Mouse (Mus musculus) liver, embryonic 11.5 days (tissue): Measurements from ENCODE around the gene Kifc5b. TPM values are rescaled to one million over a fixed set of nuclear protein-coding genes. Genes with fewer than 3 reads are reported as not detected.

Source experiments
- ATAC-seq: fragments of 200-750 bp; cut with Nextera tagmentation; replicated peaks from 2 replicates; pipeline ENCODE4 v1.8.0; 2017; ENCODE audit warnings: moderate number of reproducible peaks, mild to moderate bottlenecking, moderate TSS enrichment, moderate library complexity; ENCODE audit not compliant: low FRiP score
- DNase-seq: peaks from one replicate; pipeline ENCODE4 v3.0.0-alpha.2; 2017; ENCODE audit warnings: low spot score
- H3K27ac ChIP-seq: fragments of 300-500 bp; sonication (generic); 2 replicates; pipeline ENCODE4 v1.5.1; 2014; ENCODE audit warnings: mild to moderate bottlenecking, low read depth, low read length, control low read depth
- H3K27me3 ChIP-seq: fragments of 300-500 bp; sonication (generic); replicated peaks from 2 replicates; pipeline ENCODE4 v1.6.1; 2014; ENCODE audit warnings: low read length, mixed read lengths; ENCODE audit not compliant: control insufficient read depth, insufficient read depth
- H3K36me3 ChIP-seq: fragments of 300-500 bp; sonication (generic); 2 replicates; pipeline ENCODE4 v1.6.1; 2014; ENCODE audit warnings: mild to moderate bottlenecking, low read length, moderate library complexity, mixed read lengths; ENCODE audit not compliant: control insufficient read depth, insufficient read depth
- H3K4me1 ChIP-seq: fragments of 300-500 bp; sonication (generic); replicated peaks from 2 replicates; pipeline ENCODE4 v1.6.1; 2014; ENCODE audit warnings: low read length, mixed read lengths; ENCODE audit not compliant: control insufficient read depth, insufficient read depth
- H3K4me2 ChIP-seq: fragments of 300-500 bp; sonication (generic); 2 replicates; pipeline ENCODE4 v1.6.1; 2014; ENCODE audit warnings: mild to moderate bottlenecking, control low read depth, moderate library complexity
- H3K4me3 ChIP-seq: fragments of 300-500 bp; sonication (generic); 2 replicates; pipeline ENCODE4 v1.5.1; 2014; ENCODE audit warnings: low read depth, low read length, control low read depth
- H3K9ac ChIP-seq: fragments of 300-500 bp; sonication (generic); 2 replicates; pipeline ENCODE4 v1.6.1; 2014; ENCODE audit warnings: low read depth, low read length, control low read depth
- H3K9me3 ChIP-seq: fragments of 300-500 bp; sonication (generic); 2 replicates; pipeline ENCODE4 v1.6.1; 2016; ENCODE audit warnings: low read length, inconsistent platforms, mixed read lengths; ENCODE audit not compliant: control insufficient read depth
- WGBS: fragments of 180-500 bp; shearing (Covaris S2); extraction: QIAGEN DNeasy Blood & Tissue Kit; methylation state at CpG from one replicate; pipeline ENCODE4 v1.1.7; 2014; 5-methylcytosine and 5-hydroxymethylcytosine counted together
- polyA plus RNA-seq: library from polyadenylated mRNA; unstranded; fragments of >200 nt; fragmentation: Nextera tagmentation; extraction: Ambion mirVana; gene quantifications from 2 replicates; pipeline ENCODE4 v1.2.1, GENCODE M21; 2014

Kifc5b gene
- polyA plus RNA-seq, 1 experiment from 2014 or later: 8.6 TPM

DNA sequence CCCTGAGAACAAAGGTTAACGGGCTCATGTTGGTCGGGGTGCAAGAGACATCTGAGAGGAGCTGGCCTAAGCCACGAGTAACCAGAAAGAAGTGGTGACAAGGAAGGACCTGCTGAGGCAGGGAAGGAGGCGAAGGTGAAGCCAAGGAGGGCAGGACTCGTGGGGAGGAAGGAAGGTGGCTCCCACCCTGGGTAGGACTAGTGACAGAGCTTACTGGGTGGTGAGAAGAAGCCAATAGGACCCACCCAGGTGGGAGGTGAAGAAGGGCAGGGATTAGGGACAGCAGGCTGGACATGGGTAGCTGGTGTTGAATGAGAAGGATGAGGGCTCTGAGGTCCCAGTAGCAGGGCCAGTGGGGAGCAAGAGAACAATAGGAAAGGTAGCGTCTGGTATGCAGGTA is 36.3 kb downstream of the Kifc5b start:
- DNase-seq (no peak), ATAC-seq (no peak)
- peak overlapping the region; percentile 67 for H3K4me2 ChIP-seq
- 0 out of 2 replicates have a peak, but pooled peaks cover 3% of the 10 kb centered on the region for H3K27me3 ChIP-seq
- H3K4me3 ChIP-seq: no peak overlapping the region
- H3K4me1 ChIP-seq: peaks cover 66% of the 10 kb centered on the region
- H3K36me3 ChIP-seq: peaks cover 2% of the 10 kb centered on the region; the same call in 1 of the 2 replicates
- no peak overlapping the region for H3K27ac ChIP-seq
- no peak overlapping the region for H3K9ac ChIP-seq
- no peaks in the 10 kb centered on the region for H3K9me3 ChIP-seq
- WGBS: 38% methylated on average over 6 of the region's 6 CpGs

DNA sequence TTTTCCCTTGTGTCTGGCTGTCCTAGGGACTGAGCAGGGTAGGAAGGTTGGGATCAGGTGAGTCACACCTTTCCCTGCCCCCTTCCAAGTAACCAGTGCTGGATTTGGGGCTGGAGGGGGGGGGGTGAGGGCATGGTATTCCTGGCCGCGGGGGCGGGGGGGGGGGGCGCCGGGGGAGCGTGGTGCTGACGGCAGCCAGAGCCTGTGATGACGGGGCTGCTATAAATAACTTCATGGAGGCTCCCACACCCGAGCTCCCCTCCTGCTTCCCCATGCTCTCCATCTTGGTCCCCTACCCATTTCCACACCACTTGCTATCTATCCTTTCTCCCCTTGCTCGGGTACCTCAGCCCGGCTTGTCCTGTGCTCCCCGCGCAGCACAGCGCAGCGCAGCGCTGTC is 36.8 kb downstream of the Kifc5b start:
- Histone ChIP-seq H3K4me2 (peak overlapping the region; percentile 67), H3K27me3 (0 out of 2 replicates have a peak, but pooled peaks cover 3% of the 10 kb centered on the region), H3K36me3 (peaks cover 2% of the 10 kb centered on the region; the same call in 1 of the 2 replicates), H3K27ac (no peak overlapping the region), H3K9ac (no peak overlapping the region), H3K4me3 (no peak overlapping the region), H3K4me1 (peaks cover 65% of the 10 kb centered on the region), H3K9me3 (no peaks in the 10 kb centered on the region)
- DNase-seq: no peak
- 21% methylated on average over 14 of the region's 16 CpGs for WGBS
- ATAC-seq: no peak

DNA sequence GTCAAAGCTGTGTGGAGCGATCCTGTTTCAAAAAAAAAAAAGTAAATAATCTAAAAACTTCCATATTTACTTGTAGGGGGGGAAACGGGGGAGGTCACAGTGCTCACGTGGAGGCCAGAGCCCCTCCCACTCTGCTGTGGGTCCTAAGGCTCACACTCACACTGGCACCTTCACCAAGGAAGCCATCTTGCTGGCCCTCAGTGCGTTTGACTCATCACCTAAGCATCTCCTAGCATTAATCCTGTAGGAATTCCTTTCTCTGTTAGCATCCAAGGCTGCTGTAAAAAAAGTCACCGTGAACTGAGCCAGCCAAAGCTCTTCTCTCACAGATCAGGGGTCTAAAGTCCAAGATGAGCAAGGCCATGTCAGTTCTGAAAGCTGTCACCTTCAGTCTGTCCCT is 39.4 kb downstream of the Kifc5b start:
- H3K27ac ChIP-seq: peak overlapping the region; percentile 69
- H3K36me3 ChIP-seq: peaks cover 9% of the 10 kb centered on the region
- peak overlapping the region; percentile 35; the same call in 1 of the 2 replicates for H3K4me3 ChIP-seq
- H3K27me3 ChIP-seq: 0 out of 2 replicates have a peak, but pooled peaks cover 3% of the 10 kb centered on the region
- no peak for DNase-seq
- ATAC-seq: no peak
- peak overlapping the region; percentile 58 for H3K9ac ChIP-seq
- H3K4me2 ChIP-seq: peak overlapping the region; percentile 65
- H3K9me3 ChIP-seq: no peaks in the 10 kb centered on the region
- H3K4me1 ChIP-seq: peaks cover 48% of the 10 kb centered on the region
- WGBS: 72% methylated on average over 5 of the region's 5 CpGs

DNA sequence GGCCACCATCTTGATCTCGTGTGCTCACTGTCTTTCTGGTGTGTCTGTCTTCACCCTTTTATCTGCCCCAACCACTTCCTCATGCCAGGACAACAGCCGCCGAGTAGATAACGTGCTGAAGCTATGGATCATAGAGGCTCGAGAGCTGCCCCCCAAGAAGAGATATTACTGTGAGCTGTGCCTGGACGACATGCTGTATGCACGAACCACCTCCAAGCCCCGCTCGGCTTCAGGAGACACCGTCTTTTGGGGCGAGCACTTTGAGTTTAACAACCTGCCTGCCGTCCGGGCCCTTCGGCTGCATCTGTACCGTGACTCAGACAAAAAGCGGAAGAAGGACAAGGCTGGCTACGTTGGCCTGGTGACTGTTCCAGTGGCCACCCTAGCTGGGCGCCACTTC is 40.0 kb downstream of the Kifc5b start:
- H3K4me1 ChIP-seq: peaks cover 42% of the 10 kb centered on the region
- H3K9ac ChIP-seq: peak overlapping the region; percentile 61
- peak overlapping the region; percentile 35; the same call in 1 of the 2 replicates for H3K4me3 ChIP-seq
- no peaks in the 10 kb centered on the region for H3K9me3 ChIP-seq
- H3K27ac ChIP-seq: peak overlapping the region; percentile 69
- peaks cover 9% of the 10 kb centered on the region for H3K36me3 ChIP-seq
- 0 out of 2 replicates have a peak, but pooled peaks cover 3% of the 10 kb centered on the region for H3K27me3 ChIP-seq
- DNase-seq (no peak), ATAC-seq (peak; percentile 85)
- H3K4me2 ChIP-seq: peak overlapping the region; percentile 65
- 49% methylated on average over 18 of the region's 18 CpGs for WGBS

DNA sequence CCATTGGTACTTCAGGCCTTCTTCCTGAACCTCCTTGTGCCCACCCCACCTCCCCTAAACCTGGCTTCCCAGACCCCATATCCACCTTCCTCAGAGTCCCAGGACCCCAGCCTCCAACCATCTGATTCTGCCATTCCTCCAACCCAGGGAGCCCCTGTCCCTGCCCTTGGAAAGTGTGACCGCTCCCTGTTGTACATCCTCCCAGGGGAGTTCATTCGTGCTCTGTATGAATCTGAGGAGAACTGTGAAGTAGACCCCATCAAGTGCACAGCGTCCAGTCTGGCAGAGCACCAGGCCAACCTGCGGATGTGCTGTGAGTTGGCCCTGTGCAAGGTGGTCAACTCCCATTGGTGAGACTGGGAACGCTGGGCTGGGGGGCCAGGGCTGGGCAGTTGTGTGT is 41.0 kb downstream of the Kifc5b start:
- Histone ChIP-seq H3K4me3 (no peak overlapping the region), H3K4me1 (peaks cover 32% of the 10 kb centered on the region), H3K4me2 (no peak overlapping the region; the same call in 1 of the 2 replicates), H3K27ac (no peak overlapping the region), H3K9ac (no peak overlapping the region), H3K36me3 (peaks cover 13% of the 10 kb centered on the region), H3K27me3 (0 out of 2 replicates have a peak, but pooled peaks cover 3% of the 10 kb centered on the region), H3K9me3 (no peaks in the 10 kb centered on the region)
- ATAC-seq: no peak
- DNase-seq: no peak
- WGBS: 92% methylated on average over 5 of the region's 5 CpGs

DNA sequence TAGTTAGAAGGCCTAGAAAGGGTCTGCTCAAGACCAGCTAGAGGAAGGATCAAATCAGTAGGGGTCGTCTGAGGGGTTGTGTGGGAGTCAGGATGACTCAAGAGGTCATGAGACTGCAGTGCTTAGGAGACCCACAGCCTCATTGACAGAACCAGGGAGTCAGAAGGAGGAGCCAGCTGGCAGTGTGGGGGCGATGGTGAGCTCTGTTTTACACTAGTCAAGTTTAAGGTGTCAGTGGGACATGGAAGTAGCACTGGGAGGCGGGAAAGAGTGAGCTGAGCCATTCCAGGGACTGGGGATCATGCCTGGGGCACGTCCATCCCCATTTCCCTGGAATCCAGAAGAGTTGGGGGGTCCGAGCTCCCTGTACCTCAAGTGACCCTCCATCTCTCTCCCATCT is 42.0 kb downstream of the Kifc5b start:
- no peaks in the 10 kb centered on the region for H3K9me3 ChIP-seq
- WGBS: 61% methylated on average over 5 of the region's 5 CpGs
- no peak overlapping the region for H3K9ac ChIP-seq
- peaks cover 22% of the 10 kb centered on the region for H3K4me1 ChIP-seq
- DNase-seq (no peak), ATAC-seq (no peak)
- peaks cover 13% of the 10 kb centered on the region for H3K36me3 ChIP-seq
- no peaks in the 10 kb centered on the region for H3K27me3 ChIP-seq
- no peak overlapping the region for H3K4me3 ChIP-seq
- no peak overlapping the region for H3K27ac ChIP-seq
- H3K4me2 ChIP-seq: no peak overlapping the region

DNA sequence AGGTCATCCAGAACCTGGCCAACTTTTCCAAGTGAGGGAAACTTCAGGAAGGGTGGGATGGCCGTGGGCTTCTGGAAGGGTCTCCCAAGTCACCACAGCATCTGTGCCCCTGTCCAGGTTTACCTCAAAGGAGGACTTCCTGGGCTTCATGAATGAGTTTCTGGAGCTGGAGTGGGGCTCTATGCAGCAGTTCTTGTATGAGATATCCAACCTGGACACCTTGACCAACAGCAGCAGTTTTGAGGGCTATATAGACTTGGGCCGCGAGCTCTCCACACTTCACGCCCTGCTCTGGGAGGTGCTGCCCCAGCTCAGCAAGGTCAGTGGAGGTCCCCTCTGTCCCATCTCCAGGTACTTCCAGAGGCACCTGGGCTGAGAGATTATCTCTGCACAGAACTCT is 42.9 kb downstream of the Kifc5b start:
- Histone ChIP-seq H3K4me2 (no peak overlapping the region), H3K27me3 (no peaks in the 10 kb centered on the region), H3K9ac (no peak overlapping the region), H3K36me3 (peaks cover 14% of the 10 kb centered on the region), H3K4me1 (peaks cover 16% of the 10 kb centered on the region), H3K27ac (no peak overlapping the region), H3K9me3 (no peaks in the 10 kb centered on the region), H3K4me3 (no peak overlapping the region)
- WGBS: 86% methylated on average over 4 of the region's 4 CpGs
- ATAC-seq (no peak), DNase-seq (no peak)

DNA sequence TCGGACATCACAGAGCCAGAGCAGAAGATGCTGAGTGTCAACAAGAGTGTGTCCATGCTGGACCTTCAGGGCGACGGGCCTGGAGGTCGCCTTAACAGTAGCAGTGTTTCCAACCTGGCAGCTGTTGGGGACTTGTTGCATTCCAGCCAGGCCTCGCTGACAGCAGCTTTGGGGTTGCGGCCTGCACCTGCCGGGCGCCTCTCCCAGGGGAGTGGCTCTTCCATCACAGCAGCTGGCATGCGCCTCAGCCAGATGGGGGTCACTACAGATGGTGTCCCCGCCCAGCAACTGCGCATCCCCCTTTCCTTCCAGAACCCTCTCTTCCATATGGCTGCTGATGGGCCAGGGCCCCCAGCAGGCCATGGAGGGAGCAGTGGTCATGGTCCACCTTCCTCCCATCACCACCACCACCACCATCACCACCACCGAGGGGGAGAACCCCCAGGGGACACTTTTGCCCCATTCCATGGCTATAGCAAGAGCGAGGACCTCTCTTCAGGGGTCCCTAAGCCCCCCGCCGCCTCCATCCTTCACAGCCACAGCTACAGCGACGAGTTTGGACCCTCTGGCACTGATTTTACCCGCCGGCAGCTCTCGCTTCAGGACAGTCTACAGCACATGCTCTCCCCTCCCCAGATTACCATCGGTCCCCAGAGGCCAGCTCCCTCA is 44.8 kb downstream of the Kifc5b start:
- Histone ChIP-seq H3K4me3 (no peak overlapping the region), H3K36me3 (peaks cover 15% of the 10 kb centered on the region), H3K9ac (no peak overlapping the region), H3K4me1 (peaks cover 5% of the 10 kb centered on the region), H3K9me3 (no peaks in the 10 kb centered on the region), H3K4me2 (no peak overlapping the region), H3K27me3 (no peaks in the 10 kb centered on the region), H3K27ac (no peak overlapping the region)
- DNase-seq: no peak
- WGBS: 91% methylated on average over 21 of the region's 21 CpGs
- ATAC-seq: no peak

DNA sequence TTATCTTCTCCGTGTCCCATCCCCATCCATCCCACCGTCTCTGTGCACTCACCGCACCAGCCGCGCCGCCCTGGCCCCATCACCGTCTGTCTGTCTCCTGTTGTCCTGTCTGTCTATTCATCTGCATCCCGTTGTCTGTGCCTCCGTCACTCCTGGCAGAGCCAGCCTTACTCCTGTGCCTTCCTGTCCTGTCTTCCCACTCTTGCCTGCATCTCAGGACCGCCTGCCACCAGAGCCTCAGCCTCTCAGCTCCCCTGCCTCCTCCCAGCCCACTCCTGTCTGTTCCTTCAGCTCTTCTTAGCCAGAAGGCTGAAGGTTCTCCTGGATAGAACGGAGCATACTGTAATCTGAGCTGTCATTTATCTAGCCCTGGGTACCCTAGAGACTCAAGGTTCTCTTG is 50.1 kb downstream of the Kifc5b start:
- no peaks in the 10 kb centered on the region for H3K9me3 ChIP-seq
- H3K27ac ChIP-seq: no peak overlapping the region
- H3K36me3 ChIP-seq: peaks cover 8% of the 10 kb centered on the region; the same call in 1 of the 2 replicates
- H3K9ac ChIP-seq: no peak overlapping the region
- no peak overlapping the region for H3K4me3 ChIP-seq
- 87% methylated on average over 11 of the region's 11 CpGs for WGBS
- ATAC-seq (no peak), DNase-seq (no peak)
- H3K4me1 ChIP-seq: peaks cover 11% of the 10 kb centered on the region; the same call in 1 of the 2 replicates
- H3K4me2 ChIP-seq: no peak overlapping the region
- H3K27me3 ChIP-seq: no peaks in the 10 kb centered on the region
